Mouse (Mus musculus) kidney, embryonic 14.5 days (tissue): ENCODE measurements around the gene Gdf3. TPM values are rescaled to one million over a fixed set of nuclear protein-coding genes. Genes with fewer than 3 reads are reported as not detected.
A peak's percentile ranks its signal among the peaks of the same experiment; 100 is the strongest.

Source experiments
- ATAC-seq: fragments of 200-750 bp; cut with Nextera tagmentation; 2 replicates; pipeline ENCODE4 v1.8.0; 2017; ENCODE audit warnings: moderate number of reproducible peaks, mild to moderate bottlenecking, moderate TSS enrichment, moderate library complexity; ENCODE audit not compliant: low FRiP score, low TSS enrichment
- H3K27ac ChIP-seq: fragments of 300-500 bp; sonication (generic); 2 replicates; pipeline ENCODE4 v1.5.1; 2014; ENCODE audit warnings: low read depth, mild to moderate bottlenecking, low read length, moderate library complexity, mixed read lengths
- H3K27me3 ChIP-seq: fragments of 300-500 bp; sonication (generic); 2 replicates; pipeline ENCODE4 v1.6.1; 2014; ENCODE audit warnings: mild to moderate bottlenecking, low read length; ENCODE audit not compliant: control insufficient read depth, insufficient read depth
- H3K36me3 ChIP-seq: fragments of 300-500 bp; sonication (generic); 2 replicates; pipeline ENCODE4 v1.6.1; 2014; ENCODE audit warnings: low read length, mixed read lengths; ENCODE audit not compliant: control insufficient read depth, insufficient read depth
- H3K4me1 ChIP-seq: fragments of 300-500 bp; sonication (generic); 2 replicates; pipeline ENCODE4 v1.6.1; 2014; ENCODE audit warnings: low read length, mixed read lengths; ENCODE audit not compliant: control insufficient read depth, insufficient read depth
- H3K4me2 ChIP-seq: fragments of 300-500 bp; sonication (generic); replicated peaks from 2 replicates; pipeline ENCODE4 v1.6.1; 2014; ENCODE audit warnings: low read depth, mild to moderate bottlenecking, low read length
- H3K4me3 ChIP-seq: fragments of 300-500 bp; sonication (generic); 2 replicates; pipeline ENCODE4 v1.5.1; 2014; ENCODE audit warnings: mild to moderate bottlenecking, low read length
- H3K9ac ChIP-seq: fragments of 300-500 bp; sonication (generic); 2 replicates; pipeline ENCODE4 v1.6.1; 2014; ENCODE audit warnings: low read depth, mild to moderate bottlenecking, low read length, moderate library complexity
- H3K9me3 ChIP-seq: fragments of 300-500 bp; sonication (generic); 2 replicates; pipeline ENCODE4 v1.6.1; 2016; ENCODE audit warnings: low read length; ENCODE audit not compliant: control insufficient read depth
- WGBS: fragments of 180-500 bp; shearing (Covaris S2); extraction: QIAGEN DNeasy Blood & Tissue Kit; methylation state at CpG from one replicate; pipeline ENCODE4 v1.1.7; 2014; 5-methylcytosine and 5-hydroxymethylcytosine counted together
- polyA plus RNA-seq: library from polyadenylated mRNA; unstranded; fragments of >200 nt; fragmentation: Nextera tagmentation; extraction: Ambion mirVana; gene quantifications from 2 replicates; pipeline ENCODE4 v1.2.1, GENCODE M21; 2014

Gdf3 gene
- polyA plus RNA-seq, 1 experiment from 2014 or later = not detected

GRCm38 (mm10) chr6:122565070-122565784 is 44.7 kb downstream of the Gdf3 start:
- H3K27ac ChIP-seq = no peak overlapping the region
- 90% methylated on average over 9 of the region's 9 CpGs for WGBS
- no peaks in the 10 kb centered on the region; the same call in 1 of the 2 replicates for H3K27me3 ChIP-seq

GRCm38 (mm10) chr6:122562463-122562862 is 47.4 kb downstream of the Gdf3 start:
- no peaks in the 10 kb centered on the region for H3K36me3 ChIP-seq
- no peaks in the 10 kb centered on the region for H3K9me3 ChIP-seq
- peak; percentile 21; the same call in 1 of the 2 replicates for ATAC-seq
- no peak overlapping the region for H3K27ac ChIP-seq
- no peak overlapping the region for H3K9ac ChIP-seq
- no peaks in the 10 kb centered on the region for H3K4me1 ChIP-seq
- WGBS = 5% methylated on average over 6 of the region's 6 CpGs
- no peak overlapping the region for H3K4me2 ChIP-seq
- H3K27me3 ChIP-seq = no peaks in the 10 kb centered on the region; the same call in 1 of the 2 replicates
- no peak overlapping the region for H3K4me3 ChIP-seq

More at GRCm38 (mm10) chr6:122565070-122565784, 44.7 kb downstream of the Gdf3 start:
- ATAC-seq = no peak
- Histone ChIP-seq H3K9me3 (no peaks in the 10 kb centered on the region), H3K4me3 (no peak overlapping the region), H3K4me2 (no peak overlapping the region), H3K36me3 (no peaks in the 10 kb centered on the region), H3K9ac (no peak overlapping the region), H3K4me1 (no peaks in the 10 kb centered on the region)

- Histone ChIP-seq H3K36me3 (no peaks in the 10 kb centered on the region), H3K9me3 (no peaks in the 10 kb centered on the region), H3K27ac (no peak overlapping the region), H3K4me2 (no peak overlapping the region), H3K27me3 (peaks cover 4% of the 10 kb centered on the region), H3K4me1 (no peaks in the 10 kb centered on the region), H3K4me3 (no peak overlapping the region), H3K9ac (no peak overlapping the region)
- ATAC-seq = 0 out of 2 replicates have a peak, but pooled peaks have one; percentile 17
- WGBS = 83% methylated on average over 20 of the region's 20 CpGs
These were observed 48.9 kb downstream of the Gdf3 start for GRCm38 (mm10) chr6:122561005-122561404.

- Histone ChIP-seq H3K4me2 (peak overlapping the region; percentile 17), H3K4me3 (peak overlapping the region; percentile 14), H3K4me1 (no peaks in the 10 kb centered on the region), H3K36me3 (no peaks in the 10 kb centered on the region), H3K9ac (no peak overlapping the region), H3K9me3 (no peaks in the 10 kb centered on the region), H3K27me3 (peaks cover 5% of the 10 kb centered on the region), H3K27ac (no peak overlapping the region)
- no peak; the same call in 1 of the 2 replicates for ATAC-seq
- 17% methylated on average over 17 of the region's 17 CpGs for WGBS
These were observed 49.5 kb downstream of the Gdf3 start for GRCm38 (mm10) chr6:122560427-122560826.

GRCm38 (mm10) chr6:122556959-122557561 is 52.8 kb downstream of the Gdf3 start:
- H3K27me3 ChIP-seq = peaks cover 7% of the 10 kb centered on the region
- no peaks in the 10 kb centered on the region for H3K36me3 ChIP-seq
- no peak overlapping the region for H3K27ac ChIP-seq
- no peaks in the 10 kb centered on the region for H3K9me3 ChIP-seq
- H3K9ac ChIP-seq = no peak overlapping the region
- 0 out of 2 replicates have a peak, but pooled peaks have one; percentile 24 for ATAC-seq
- peak overlapping the region; percentile 12; the same call in 1 of the 2 replicates for H3K4me2 ChIP-seq
- no peak overlapping the region for H3K4me3 ChIP-seq
- WGBS = 25% methylated on average over 15 of the region's 15 CpGs
- H3K4me1 ChIP-seq = no peaks in the 10 kb centered on the region

Other genes with a start within 250 kb of the Gdf3 start
- gene Rimklb, start 111.3 kb downstream of the Gdf3 start, polyA plus RNA-seq = 19.9 and 23.2 TPM in 2 replicates
- 10.4 and 12.8 TPM in 2 replicates for gene Mfap5, start 104.2 kb downstream of the Gdf3 start, polyA plus RNA-seq
- not detected in 2 replicates for gene Aicda, start 56.3 kb downstream of the Gdf3 start, polyA plus RNA-seq
- gene Apobec1, start 7.6 kb downstream of the Gdf3 start, polyA plus RNA-seq = 1.3 and 2.7 TPM in 2 replicates
- not detected in 2 replicates for gene Dppa3, start 16.3 kb upstream of the Gdf3 start, polyA plus RNA-seq
- gene Nanog, start 97.4 kb upstream of the Gdf3 start, polyA plus RNA-seq = 0.13 TPM in 1 of 2 replicates, not detected in the other
- gene Slc2a3, start 191.6 kb upstream of the Gdf3 start, polyA plus RNA-seq = 2.9 and 5.8 TPM in 2 replicates
- gene Foxj2, start 209.8 kb upstream of the Gdf3 start, polyA plus RNA-seq = 4.1 and 7.8 TPM in 2 replicates
- gene C3ar1, start 246.1 kb upstream of the Gdf3 start, polyA plus RNA-seq = 1.0 and 1.7 TPM in 2 replicates